Mouse (Mus musculus): ENCODE data around the gene Npc1l1. TPM values are rescaled to one million over a fixed set of nuclear protein-coding genes. Genes with fewer than 3 reads are reported as not detected.

Npc1l1 gene
- total RNA-seq (2023) = under 1 TPM; 0.15 TPM

DNA sequence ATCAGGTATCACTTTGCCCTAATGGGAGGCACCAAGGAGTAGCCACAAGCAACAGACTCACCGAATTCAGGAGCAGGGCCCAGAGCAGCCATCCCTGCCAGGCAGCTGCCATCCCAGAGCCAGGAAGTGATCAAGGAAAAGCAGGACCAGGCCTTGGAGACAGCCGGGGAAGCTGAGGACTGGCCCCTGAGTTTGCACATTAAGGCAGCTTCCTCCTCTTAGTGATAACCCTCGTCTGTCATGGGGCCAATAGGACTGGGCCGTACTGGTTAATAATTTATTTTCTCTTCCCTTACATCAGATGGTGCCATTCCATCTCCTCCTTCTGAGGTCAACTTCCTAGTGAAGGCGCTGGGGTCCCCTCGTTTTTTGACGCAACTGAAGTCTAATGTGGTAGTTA, at the start of gene Npc1l1:
Gene Npc1l1, minus strand, starts transcription at position 132 of the 400 bp plus-strand sequence.

DNA sequence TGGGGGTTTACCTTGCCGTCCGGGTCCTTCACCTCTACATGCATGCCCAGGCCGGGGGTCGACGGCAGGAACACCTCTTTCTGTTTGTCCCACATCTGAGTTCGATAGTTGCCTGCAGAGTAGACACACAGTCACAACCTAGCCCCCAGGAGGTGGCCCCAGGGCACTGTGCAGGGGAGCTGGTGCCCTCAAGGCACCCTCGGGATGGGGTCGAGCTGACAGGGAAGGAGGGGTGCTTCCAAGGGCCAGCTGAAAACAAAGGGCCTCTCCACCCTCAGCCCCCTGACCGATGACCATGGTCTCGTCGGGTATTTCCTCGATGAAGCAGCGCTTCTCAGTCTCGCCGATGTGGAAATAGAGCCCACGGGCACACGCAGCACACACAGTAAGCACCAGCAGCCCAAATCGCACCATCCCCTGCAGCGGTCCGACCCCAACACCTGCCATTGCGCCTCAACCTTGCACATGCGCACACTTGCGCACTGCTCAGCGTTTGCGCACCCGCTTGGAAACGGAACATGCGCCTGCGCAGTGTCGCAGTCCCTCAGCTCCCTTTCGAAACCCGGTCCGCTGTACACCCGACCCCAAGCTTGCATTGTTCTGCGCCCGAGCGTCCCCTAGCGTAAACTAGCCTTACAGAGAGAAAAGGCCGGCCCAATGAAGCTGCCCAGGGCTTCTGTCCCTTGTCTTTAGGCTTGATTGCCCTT, 44.6 kb upstream of the Npc1l1 start, which contains the start of gene Tmed4:
Gene Tmed4, minus strand, starts transcription at position 484 of the 707 bp plus-strand sequence.

DNA sequence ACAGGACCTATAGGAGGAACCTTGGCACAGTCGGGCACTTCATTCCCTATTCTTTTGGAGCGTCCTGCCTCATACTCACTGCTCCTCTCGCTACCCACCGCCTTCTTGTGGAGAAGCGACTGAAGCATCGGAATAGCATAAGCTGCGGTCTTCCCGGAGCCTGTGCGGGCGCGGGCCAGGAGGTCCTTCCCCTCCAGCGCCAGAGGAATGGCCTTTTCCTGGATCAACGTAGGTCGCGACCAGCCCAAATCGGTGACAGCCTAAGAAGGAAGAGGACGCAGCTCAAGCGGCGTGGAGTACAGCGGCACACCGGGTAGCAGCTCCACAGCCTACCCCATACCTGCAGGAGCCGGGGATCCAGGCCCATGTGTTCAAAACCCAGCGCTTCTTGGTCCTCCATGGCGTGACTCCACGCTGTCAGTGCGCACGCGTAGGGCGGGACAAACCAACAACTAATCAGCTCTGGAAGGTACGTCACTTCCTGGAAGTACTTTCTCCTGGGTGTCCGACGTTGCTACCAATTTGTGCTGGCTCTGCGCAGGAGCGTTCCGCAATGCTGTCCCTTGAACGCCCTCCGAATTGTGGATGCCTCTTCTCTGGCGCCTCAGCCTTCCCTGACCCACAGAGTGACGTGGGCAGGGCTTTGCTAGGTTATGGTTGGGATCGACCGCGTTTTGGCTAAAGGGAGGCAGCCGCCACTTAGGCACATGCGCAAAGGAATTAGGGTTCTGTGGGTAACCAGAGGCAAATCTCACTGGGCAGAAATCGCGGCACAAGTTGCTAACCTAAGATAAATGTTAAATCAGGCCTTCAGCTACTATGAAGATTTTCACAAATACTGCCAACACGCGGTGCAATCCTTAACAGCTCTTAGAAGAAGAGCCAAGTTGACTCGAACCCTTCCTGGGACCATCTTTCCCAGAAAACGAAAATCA, 37.6 kb upstream of the Npc1l1 start, which contains the start of gene Ddx56:
Gene Ddx56, minus strand, starts transcription at position 453 of the 935 bp plus-strand sequence.

DNA sequence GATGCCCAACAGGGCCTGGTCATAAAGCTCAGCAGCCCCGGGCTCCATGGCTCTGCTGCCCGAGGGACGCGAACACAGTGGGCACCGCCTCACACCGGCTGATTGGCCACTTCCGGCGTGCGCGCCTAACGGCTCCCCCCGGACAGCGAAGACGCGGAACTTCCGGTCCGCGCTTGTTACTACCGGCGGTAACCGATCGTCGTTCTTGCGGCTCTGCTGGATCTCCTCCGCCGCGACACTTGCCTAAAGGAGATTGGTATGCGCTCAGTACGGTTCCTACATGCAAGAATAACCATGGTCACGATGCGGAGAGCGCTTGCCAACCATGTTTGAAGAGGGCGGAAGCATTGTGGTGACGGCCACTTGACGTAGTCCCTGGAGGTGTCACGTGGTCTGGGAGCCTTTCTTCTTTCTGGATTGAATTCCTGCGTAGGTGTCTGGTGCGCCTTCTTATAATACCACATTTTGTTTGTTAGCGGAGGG, 29.8 kb downstream of the Npc1l1 start, which contains the start of gene Nudcd3:
Gene Nudcd3, minus strand, starts transcription at position 329 of the 483 bp plus-strand sequence.

DNA sequence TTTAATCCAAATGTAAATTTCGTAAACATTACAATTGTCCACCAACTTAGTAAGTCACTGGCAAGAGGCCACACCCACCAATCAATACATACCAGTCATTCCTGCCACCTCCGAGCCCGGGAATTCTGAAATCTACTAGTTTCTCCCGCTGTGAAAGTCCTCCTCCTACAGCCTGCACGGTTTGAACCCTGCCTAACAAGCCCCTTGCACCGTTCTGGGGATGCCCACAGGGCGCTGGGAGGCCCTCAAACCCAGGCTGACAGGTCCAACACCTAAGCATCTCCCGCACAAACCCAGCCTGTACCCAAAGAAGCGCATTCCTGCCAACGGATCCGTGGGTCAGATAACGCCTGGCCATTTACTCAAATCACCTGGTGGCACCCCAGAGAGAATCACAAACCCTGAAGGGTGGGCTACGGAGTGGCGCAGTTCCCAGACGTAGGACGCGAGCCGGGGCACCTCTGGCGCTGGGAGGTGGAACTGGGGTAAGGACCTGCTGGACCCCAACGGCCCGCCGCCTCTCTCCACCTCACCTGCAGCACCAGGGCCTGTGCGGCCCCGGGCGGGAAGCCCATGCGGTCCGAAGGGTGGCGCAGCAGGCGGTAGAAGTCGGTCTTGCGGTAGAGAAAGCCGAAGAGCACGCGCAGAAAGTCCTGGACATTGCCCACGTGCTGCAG, 30.4 kb downstream of the Npc1l1 start, which contains the start of gene A730071L15Rik:
Gene A730071L15Rik, plus strand, starts transcription at position 620 of the 677 bp plus-strand sequence.

Other genes starting within 250 kb of the Npc1l1 start
- gene Camk2b, start 163.8 kb downstream of the Npc1l1 start, total RNA-seq (2023) = 10 to 100 TPM; 12.4 to 14.4 TPM
- gene A730071L15Rik, start 30.1 kb downstream of the Npc1l1 start, total RNA-seq (2023) = 1 to 10 TPM in 1 of 2 experiments, under 1 TPM in 1; 0.47 to 1.1 TPM
- gene Nudcd3, start 29.7 kb downstream of the Npc1l1 start, total RNA-seq (2023) = 10 to 100 TPM; 64.9 to 69.8 TPM
- gene Ddx56, start 37.6 kb upstream of the Npc1l1 start, total RNA-seq (2023) = 10 to 100 TPM; 81.5 to 92.5 TPM
- gene Tmed4, start 44.7 kb upstream of the Npc1l1 start, total RNA-seq (2023) = 10 to 100 TPM; 39.9 to 46.8 TPM
- gene Ogdh, start 61.5 kb upstream of the Npc1l1 start, total RNA-seq (2023) = 100 to 1,000 TPM; 161 to 167 TPM
- 100 to 1,000 TPM; 101 to 103 TPM for gene Zmiz2, start 158.9 kb upstream of the Npc1l1 start, total RNA-seq (2023)
- gene Ppia, start 185.3 kb upstream of the Npc1l1 start, total RNA-seq (2023) = 1,000 to 10,000 TPM; 1,227 to 1,397 TPM
- gene H2afv, start 214.3 kb upstream of the Npc1l1 start, total RNA-seq (2023) = 10 to 100 TPM; 57.6 to 60.1 TPM
- gene Purb, start 245.8 kb upstream of the Npc1l1 start, total RNA-seq (2023) = 10 to 100 TPM; 67.2 to 67.4 TPM

Data from T-cell, adult 66 days (primary cell).